Mouse (Mus musculus) brown adipose tissue, adult 24 weeks (tissue): Measurements from ENCODE around the gene Btbd35f26. TPM values are rescaled to one million over a fixed set of nuclear protein-coding genes. Genes with fewer than 3 reads are reported as not detected.
"Not testable (repeated sequence)": the region's sequence is repeated elsewhere in the genome, so short reads cannot be mapped to it uniquely, and the experiment has no call there.

Experiments
- H3K27ac ChIP-seq: fragments of 200-500 bp; replicated peaks from 2 replicates; pipeline ENCODE4 v1.5.1; 2012; ENCODE audit warnings: low read depth, mild to moderate bottlenecking, low read length
- H3K4me1 ChIP-seq: fragments of 200-500 bp; 2 replicates; pipeline ENCODE4 v1.6.1; 2012; ENCODE audit warnings: low read length, mixed read lengths; ENCODE audit not compliant: control insufficient read depth, insufficient read depth, insufficient read length
- H3K4me3 ChIP-seq: fragments of 200-500 bp; 2 replicates; pipeline ENCODE4 v1.5.1; 2012; ENCODE audit warnings: low read depth, mild to moderate bottlenecking, low read length, moderate library complexity; ENCODE audit not compliant: insufficient read depth
- polyA plus RNA-seq: library from polyadenylated mRNA; stranded (reverse); fragments of >200 nt; gene quantifications from 2 replicates; pipeline ENCODE4 v1.2.4, GENCODE M21; 2012; ENCODE audit not compliant: missing spikeins, insufficient read depth, insufficient read length

The Btbd35f26 gene
- polyA plus RNA-seq = not detected in 2 replicates

- H3K4me1 ChIP-seq, H3K27ac ChIP-seq, H3K4me3 ChIP-seq: not testable (repeated sequence)
Observed at GRCm38 (mm10) chrX:31336154-31336553, at the start of gene Btbd35f26. Btbd35f26 (plus strand) TSS chrX:31336454.

DNA sequence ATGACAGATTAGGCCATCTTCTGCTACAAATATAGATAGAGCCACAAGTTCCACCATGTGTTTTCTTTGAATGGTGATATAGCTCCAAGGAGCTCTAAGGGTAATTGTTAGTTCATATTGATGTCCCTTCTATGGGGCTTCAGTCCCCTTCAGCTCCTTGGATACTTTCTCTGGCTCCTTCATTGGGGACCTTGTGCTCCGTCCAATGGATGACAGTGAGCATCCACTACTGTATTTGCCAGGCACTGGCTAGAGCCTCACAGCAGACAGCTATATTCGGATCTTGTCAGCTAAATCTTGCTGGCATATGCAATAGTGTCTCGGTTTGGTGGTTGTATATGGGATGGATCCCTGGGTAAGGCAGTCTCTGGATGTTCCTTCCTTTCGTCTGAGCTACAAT is 5.7 kb downstream of the Btbd35f26 start:
- H3K27ac ChIP-seq, H3K4me1 ChIP-seq, H3K4me3 ChIP-seq: not testable (repeated sequence)

DNA sequence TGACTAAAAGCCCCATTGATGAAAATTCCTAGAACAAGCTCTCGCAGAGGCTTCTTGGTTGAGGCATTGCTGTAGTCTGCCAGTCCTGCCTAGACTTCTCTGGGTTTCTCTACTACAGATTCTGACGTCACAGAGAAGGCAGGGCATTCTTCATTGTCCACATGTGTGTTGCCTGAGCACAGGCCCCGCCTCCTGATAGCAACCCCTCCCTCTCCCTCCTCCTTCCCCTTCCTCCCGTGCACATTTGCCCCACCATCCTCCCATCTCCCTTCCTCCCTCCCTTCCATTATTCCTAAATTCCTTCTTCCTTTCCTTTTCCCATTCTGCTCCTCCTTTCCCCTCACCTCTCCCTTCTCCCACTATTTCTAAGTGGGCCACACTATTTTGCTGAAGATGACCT is 47.6 kb downstream of the Btbd35f26 start, which contains the start of gene Btbd35f19:
Gene Btbd35f19 (minus strand): TSS at position 101 of the 400 bp plus-strand sequence.
- not testable (repeated sequence) for H3K4me1 ChIP-seq, H3K27ac ChIP-seq, H3K4me3 ChIP-seq

Other genes with a start within 250 kb of the Btbd35f26 start
- gene Btbd35f29, start 218.8 kb upstream of the Btbd35f26 start, polyA plus RNA-seq = not detected in 2 replicates
- gene Spin2f, start 82.6 kb upstream of the Btbd35f26 start, polyA plus RNA-seq = not detected in 2 replicates
- gene Btbd35f19, start 47.5 kb downstream of the Btbd35f26 start, polyA plus RNA-seq = not detected in 2 replicates
- gene Gm21883, start 237.8 kb downstream of the Btbd35f26 start, polyA plus RNA-seq = not detected in 2 replicates